Mouse (Mus musculus) left cerebral cortex, postnatal 10 days (tissue): ENCODE results near the gene Sez6. TPM values are rescaled to one million over a fixed set of nuclear protein-coding genes. Genes with fewer than 3 reads are reported as not detected.

ENCODE experiments used
- DNase-seq, 2 experiments: peaks; one replicate each; pipeline ENCODE4 v3.0.0; 2021 to 2022; ENCODE audit warnings: low spot score in 2 of 2, mixed read lengths in 1 of 2; ENCODE audit errors: extremely low spot score in 1 of 2
- intact Hi-C: fragments of 180-260 bp; cut with DNase I; formaldehyde crosslinking; loops from one replicate; pipeline ENCODE4 v1.15.1; 2025
- total RNA-seq, 2 experiments: library from RNA; stranded (reverse); gene quantifications; 2 replicates each; pipeline ENCODE4 v1.2.3; 2021

The Sez6 gene
- total RNA-seq, 2 experiments from 2014 or later = 226 to 231 TPM

DNA sequence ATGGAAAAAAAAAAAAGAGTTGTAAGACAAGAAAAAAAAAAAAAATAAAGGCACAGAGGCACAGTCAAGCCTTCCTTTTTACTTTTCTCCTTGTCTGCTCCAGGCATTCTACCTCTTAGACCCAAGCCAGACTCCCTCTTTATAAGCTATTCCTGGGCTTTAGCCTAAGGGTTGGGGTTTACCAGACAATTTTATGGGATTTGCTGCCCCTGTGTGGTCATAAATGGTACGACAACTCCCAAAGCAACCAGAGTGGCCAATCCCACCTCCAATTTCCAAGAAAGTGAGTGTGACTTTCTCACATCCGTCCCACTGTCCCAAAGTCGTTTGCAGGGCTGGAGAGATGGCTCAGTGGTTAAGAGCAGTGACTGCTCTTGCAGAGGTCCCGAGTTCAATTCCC is 36.5 kb downstream of the Sez6 start:
- intact Hi-C loops = loop anchor here (2.0 to 5.0 kb wide), 2 partner anchors 35 to 140 kb away; partner anchors contain the start of gene Sez6
- peak in 1 of 2 experiments; percentile 76 for DNase-seq

DNA sequence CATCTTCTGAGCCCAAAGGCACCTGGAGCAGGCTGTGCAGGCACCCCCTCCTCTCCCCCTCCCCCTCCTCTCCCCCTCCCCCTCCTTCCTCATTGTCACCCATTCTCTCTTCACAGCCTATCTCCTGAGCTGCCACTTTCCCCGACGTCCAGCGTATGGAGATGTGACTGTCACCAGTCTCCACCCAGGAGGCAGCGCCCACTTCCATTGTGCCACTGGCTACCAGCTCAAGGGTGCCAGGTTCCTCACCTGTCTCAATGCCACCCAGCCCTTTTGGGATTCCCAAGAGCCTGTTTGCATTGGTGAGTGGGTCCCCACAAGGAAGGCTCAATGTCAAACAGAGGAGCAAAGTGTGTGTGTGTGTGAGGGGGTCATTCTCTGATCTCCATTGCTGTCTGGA is 38.2 kb downstream of the Sez6 start:
- intact Hi-C loops = loop anchor here (5.0 kb wide), 1 partner anchor 36 kb away; the partner anchor contains the start of gene Sez6
- no peak for DNase-seq

DNA sequence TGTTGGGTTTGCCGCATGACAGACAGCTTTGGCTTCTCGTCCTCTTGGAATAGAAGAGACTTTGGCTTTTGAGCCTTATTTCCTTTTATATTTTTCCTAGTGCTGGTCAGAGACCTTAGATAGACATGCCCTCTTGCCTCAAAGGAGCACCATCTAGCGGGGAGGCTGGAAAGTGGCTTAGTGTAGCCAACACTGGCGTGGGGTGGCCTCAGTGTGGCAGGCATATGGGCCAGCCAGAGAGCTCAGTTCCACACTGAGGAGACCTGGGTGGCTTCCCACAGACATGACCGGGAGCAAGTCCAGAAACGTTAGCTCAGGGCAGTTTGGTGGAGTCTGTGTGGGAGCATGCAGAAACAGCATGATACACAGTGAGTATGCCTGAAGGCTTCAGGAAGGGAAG is 40.1 kb downstream of the Sez6 start:
- intact Hi-C loops = no loop called here
- no peak for DNase-seq

DNA sequence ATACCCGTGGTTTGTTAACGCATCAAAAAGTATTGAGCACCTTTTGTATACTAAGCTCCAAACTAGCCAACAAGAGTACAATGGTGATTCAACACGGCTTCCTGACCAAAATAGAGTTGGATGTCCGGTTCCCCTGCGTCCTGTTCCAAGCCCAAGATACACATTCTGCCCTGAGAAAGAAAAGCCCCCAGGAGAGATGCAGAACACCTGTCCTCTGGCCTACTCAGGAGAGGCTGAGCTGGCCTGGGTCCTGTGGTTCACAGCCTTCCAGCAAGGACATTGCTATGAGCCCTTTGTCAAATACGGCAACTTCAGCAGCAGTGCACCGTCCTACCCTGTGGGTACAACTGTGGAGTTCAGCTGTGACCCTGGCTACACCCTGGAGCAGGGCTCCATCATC is 42.9 kb downstream of the Sez6 start:
- DNase-seq = no peak
- intact Hi-C loops = no loop called here

DNA sequence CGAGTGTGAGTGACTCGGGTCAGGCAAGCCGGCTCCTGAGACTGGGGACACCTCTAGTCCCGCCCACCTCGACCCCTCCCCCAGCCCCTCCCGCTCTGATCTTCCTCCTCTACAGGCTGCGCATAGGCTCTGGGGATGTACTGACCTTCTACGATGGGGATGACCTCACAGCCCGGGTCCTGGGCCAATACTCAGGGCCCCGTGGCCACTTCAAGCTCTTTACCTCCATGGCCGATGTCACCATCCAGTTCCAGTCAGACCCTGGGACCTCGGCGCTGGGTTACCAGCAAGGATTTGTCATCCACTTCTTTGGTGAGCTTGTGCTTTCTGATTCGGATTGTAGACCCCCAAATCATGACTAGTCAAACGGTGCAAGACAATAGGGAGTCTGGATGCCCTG is 43.7 kb downstream of the Sez6 start:
- DNase-seq = no peak
- intact Hi-C loops = no loop called here

DNA sequence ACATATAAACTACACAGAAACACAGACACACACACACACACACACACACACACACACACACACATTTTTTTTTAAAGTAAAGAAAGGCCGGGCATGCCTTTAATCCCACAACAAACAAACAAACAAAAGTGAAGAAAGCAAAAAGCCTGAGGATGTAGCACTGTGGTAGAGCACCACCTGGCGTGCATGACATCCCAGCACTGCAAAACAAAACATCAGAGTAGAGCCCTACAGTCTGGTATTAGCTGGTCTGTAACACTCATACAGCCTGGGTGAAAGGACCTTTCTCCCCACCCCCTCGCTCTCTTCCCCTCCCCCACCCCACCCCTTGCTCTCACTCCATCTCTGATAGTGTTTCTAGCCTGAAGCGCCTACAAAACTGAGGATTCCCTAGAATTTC is 45.3 kb downstream of the Sez6 start:
- intact Hi-C loops = no loop called here
- DNase-seq = no peak

DNA sequence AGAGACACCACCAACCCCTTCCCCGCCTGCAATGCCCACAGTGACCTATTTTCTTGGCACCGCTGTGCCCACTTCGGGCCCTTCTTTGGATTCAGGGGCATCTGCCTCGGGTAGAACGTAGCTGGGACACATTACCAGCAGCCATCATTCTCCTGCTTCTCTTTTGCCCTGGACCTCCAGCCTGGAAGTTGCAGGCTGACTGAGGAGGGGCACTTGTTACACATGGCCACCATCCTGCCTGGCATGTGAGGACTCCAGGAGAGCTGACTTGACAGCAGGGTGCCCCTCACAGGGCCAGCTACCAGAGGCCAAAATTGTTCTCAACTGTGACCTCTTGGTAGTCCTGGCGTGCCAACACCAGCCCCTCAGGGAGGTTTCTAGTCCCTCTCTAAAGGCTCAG is 47.6 kb downstream of the Sez6 start:
- intact Hi-C loops = no loop called here
- DNase-seq = no peak

DNA sequence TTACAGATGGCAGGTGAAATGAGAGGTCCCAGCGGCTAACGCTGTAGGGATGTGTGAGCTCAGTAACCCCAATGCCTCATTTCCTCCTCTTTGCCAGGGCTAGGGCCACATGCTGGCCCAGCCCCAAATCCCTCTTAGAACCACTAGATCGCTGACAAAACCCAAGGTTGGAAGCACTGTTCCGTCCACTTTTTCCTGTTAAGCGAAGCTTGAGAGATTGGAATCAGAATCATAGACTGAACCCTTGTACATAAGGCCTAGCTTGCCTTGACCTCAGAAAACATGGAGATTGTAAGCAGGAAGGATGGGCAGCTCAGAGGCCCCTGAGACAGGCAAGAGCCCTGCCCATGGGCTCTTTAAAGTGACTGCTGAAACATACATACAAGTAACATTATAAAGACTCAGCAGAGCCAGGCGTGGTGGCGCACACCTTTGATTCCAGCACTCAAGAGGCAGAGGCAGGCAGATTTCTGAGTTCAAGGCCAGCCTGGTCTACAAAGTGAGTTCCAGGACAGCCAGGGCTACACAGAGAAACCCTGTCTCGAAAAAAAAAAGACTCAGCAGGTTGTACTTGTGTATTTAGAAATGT is 48.7 kb downstream of the Sez6 start:
- intact Hi-C loops = no loop called here
- DNase-seq = no peak

DNA sequence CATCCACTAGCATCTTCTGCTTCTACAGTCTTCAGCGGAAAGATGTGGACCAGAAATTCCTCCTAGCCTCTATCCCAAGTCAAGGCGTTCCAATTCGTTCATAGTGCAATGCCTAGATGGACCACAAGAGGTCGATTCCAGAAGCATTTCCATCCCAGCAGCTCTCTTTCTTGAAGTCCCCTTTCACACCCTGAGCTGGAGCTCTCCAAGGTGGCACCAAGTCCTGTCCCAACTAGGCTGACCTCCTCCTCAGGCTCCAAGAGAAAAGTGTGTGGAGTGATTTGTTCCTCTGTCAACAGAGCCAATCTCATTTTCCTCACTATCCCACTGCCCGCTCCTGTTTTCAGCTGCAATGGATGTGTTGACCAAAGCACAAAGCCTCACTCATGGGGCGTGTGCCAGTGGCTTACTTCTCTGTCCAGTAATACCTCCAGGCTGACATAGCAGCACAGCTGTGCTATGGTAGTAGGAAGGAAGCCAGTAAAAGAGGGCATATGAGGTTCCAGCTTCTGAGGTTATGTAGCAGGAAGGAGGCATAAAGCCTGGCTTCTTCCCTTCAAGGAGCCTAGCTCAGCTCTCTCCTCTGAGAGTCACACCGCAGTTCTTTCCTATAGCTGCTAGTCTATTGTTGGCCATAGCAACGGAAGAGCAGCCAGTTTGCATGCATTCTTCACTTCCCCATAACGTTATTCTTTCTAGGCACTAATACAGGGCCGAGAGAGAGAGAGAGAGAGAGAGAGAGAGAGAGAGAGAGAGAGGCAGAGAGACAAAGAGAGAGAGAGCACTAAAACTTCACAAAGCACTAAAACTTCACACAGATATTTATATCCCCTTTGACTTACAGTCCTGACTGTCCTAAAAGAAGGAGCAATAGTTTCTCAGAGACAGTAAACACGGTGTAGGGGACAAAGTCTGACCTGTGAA is 49.9 kb downstream of the Sez6 start:
- intact Hi-C loops = loop anchor here (5.0 kb wide), 1 partner anchor 197 kb away; the partner anchor contains the start of genes Nek8 and Tlcd1
- DNase-seq = peak in 1 of 2 experiments; percentile 73

DNA sequence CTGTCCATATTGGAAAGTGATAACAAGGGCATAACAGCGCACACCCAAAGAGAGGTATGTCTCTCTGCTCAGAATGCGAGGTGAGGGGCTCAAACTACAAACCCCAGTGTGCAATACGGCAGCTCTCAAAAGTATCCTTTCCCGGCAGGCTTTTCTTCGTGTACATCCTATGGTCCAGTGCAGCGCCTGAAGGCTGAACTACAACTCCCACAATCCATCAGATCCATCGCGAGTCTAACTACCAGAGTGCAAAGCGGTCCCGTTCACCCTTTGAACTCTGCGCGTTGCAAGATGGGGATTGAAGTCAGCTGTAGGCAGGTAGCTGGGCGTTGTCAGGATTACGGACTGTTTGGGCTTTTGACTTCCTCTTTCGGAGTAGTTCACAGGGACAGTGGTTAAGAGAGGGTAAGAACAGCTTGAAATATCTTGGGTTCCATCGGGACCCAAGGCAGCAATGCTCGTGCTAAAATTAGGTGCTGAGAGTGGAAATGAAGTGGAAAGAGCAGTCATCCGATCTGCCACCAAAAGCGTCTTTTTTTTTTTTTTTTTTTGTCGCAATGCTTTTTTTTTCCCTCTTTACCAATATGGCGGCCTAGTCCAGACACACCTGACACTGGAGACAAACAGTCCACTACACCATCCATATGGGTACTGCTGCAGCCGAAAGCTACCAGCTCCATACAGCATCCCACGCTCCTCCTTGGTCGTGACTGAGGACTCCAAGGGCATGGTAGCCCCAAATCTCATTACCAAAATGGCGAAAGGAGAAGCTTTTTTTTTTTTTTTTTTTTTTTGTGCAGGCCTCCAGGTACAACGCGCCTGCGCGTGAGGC is 51.2 kb downstream of the Sez6 start:
- intact Hi-C loops = loop anchor here (5.0 kb wide), 1 partner anchor 195 kb away; the partner anchor contains the start of genes Nek8 and Tlcd1
- DNase-seq = peak; percentile 94 to 99

DNA sequence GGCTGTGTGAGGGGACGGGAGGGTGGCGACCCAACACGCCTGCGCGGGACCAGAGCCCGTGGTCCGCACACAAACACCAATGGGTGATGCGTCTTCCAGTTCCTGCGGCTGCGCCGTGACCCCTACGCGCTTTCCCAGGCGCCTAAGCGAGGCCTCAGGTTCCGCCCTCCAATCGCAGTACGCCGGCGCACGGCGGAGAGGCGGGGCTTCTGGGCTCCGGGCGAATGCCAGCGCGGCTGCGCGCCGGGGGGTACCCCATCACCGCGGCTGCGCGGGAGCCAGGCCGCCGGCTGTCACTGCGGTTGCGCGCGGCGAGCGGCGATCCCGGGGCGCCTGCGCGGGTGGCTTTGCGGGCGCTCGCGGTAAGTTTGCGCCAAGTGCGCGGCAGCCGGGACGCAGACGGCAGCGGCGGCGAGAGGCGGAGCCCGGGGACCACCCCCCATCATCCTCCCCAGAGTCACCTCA is 51.9 kb downstream of the Sez6 start, which contains the start of gene Phf12:
Phf12 (plus strand) TSS at position 314 of the 465 bp plus-strand sequence.
- intact Hi-C loops = loop anchor here (5.0 kb wide), 1 partner anchor 195 kb away; the partner anchor contains the start of genes Nek8 and Tlcd1
- DNase-seq = peak; percentile 100

DNA sequence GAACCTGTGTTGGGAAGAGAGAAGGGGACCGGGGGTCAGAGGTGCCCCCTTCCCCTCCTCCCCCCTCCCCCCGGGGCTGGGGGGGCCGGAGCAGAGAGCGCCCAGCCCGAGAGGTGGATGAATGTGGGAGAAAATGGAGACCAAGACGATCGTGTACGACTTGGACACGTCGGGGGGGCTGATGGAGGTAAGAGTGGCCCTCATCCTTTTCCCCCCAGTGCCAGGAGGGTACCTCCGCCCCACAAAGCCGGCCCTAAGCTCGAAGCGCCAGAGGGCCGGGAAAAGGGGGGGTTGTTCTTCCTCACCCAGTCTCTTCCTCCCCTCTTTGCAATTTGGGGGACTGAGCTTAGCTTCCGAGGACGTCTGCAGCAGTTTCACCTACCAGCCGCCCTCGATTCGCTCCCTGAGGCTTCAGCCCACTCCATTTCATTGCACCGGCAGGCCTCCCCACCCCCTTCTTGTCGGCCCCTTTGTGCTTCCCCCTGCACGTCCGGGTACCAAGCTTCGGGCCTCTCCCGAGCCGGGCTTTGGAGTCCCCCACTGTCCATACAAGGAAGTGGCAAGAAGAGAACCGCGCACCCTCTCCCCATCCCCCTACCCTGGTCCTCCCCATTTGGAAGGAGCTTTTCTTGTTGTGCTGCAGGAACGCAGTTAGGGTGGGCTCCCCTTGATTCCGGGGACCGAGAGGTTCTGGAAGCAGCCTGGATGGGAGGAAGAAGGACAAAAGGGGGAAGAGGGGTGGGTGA is 52.8 kb downstream of the Sez6 start:
- intact Hi-C loops = loop anchor here (5.0 kb wide), 1 partner anchor 194 kb away; the partner anchor contains the start of genes Nek8 and Tlcd1
- peak; percentile 44 to 89 for DNase-seq

DNA sequence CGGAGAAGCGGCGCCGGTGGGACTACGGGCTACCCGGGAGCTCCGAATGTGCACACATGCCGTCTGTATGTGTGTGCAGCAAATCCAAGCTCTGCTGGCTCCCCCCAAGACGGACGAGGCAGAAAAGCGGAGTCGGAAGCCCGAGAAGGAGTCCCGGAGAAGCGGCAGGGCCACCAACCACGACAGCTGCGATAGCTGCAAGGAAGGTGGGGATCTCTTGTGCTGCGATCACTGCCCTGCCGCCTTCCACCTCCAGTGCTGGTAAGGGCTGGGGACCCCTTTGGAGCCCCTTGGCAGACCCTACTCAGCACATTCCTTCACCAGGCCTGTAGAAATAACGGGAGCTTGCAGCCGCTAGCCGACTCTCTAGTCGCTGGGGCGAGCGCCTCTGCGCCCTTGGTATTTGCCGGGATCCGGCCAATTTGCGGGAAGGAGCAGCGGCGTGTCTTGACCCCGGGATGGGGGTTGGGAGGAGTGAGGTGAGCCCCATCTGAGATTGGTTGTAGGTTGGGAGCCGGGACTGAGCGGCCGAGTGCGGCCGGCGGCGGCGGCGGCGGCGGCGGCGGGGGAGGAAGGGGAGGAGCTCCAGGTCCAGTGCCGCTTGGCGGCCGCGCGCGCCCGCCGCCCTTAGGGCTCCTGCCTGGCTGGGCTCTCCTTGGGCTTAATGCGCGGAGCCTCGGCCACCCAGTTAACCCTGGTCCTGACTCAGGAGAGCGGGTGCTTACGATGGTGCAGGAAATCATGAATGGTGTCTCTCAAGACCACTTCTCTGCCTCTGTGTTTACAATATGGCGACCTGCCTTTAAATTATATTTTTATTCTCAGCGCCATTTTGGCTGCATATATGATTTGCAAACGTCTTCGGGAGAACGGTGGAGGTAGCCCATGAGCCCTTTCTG is 53.6 kb downstream of the Sez6 start:
- peak in 1 of 2 experiments; percentile 86 for DNase-seq
- intact Hi-C loops = loop anchor here (5.0 kb wide), 1 partner anchor 193 kb away; the partner anchor contains the start of genes Nek8 and Tlcd1

DNA sequence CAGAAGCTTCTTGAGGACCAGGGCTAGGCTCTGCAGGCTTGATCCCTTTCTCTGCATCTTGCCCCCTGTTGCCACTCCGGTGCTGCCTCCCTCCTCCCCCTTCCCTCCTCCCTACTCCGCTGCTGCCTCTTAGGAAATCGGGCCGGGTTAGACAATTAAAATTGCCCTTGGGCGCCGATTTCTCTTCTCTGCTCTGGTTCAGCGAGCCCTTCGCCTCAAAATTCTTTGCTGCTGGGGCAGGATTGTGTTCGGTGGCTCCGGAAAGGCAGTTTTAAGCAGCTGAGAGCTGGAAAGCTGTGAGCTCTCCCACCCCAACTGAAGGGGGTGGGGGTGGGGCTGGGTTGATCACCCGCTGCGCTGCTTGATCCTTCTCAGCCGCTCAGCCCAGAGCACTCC is 54.2 kb downstream of the Sez6 start:
- intact Hi-C loops = loop anchor here (5.0 kb wide), 2 partner anchors 37 to 192 kb away; partner anchors contain the start of genes Nek8 and Tlcd1
- no peak for DNase-seq

DNA sequence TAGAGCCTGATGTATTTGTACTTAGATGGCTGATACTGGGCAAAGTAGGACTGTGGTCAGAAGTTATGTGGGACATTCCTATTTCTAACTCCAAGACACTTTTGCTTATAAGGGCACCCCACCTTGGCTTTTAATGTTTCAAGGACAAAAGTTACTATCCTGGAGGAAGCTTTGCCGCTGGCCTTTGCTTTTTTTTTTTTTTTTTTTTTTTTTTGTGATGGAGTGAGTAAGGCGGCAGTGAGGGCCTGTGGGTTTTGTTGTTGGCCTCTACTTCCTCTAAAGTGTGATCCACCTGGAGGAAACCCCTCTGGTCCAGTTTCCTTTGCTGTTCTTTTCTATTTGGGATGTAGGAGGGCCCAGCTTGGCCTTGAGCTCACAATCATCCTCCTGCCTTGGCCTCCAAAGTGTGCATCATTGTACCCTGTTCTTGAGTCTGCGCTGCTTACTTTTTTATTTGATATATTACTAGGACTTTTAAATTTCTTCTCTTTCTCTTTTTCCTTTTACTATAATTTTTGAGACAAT is 55.0 kb downstream of the Sez6 start:
- DNase-seq = no peak
- intact Hi-C loops = loop anchor here (5.0 kb wide), 1 partner anchor 37 kb away; no protein-coding TSS in a partner anchor

DNA sequence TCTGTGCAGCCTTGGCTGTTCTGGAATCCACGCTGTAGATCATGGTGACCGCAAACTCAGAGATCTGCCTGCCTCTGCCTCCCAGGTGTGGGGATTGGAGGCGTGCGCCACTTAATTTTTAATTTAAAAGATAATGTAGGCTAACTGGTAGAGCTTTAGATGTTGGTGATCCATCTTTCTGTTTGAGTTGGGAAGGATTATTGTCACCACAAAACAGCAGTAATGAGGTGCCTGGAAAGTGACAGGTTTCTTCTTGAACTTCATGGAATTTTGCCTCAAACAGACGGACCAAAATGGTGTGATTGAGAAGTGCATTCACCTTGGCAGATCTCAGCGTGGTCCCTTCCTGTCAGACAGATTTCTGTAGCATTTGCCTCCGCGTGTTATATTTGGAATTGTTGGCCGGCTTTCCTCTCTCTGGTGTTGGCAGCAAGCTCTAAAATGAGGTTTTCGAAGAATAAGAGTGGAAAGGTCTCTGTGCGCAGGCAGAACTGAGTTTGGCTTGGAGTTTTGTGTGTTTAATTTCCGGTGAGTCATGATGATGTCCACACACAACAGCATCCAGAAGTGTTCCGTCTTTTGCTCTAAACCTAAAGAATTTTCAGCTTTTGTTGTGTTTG is 58.6 kb downstream of the Sez6 start:
- DNase-seq = no peak
- intact Hi-C loops = loop anchor here (5.0 kb wide), 1 partner anchor 33 kb away; no protein-coding TSS in a partner anchor
